Mouse (Mus musculus) limb, embryonic 14.5 days (tissue): ENCODE results near the gene App. TPM values are rescaled to one million over a fixed set of nuclear protein-coding genes. Genes with fewer than 3 reads are reported as not detected.
A peak's percentile ranks its signal among the peaks of the same experiment; 100 is the strongest.

Experiments used
- ATAC-seq: fragments of 200-750 bp; cut with Nextera tagmentation; 2 replicates; pipeline ENCODE4 v1.8.0; 2017; ENCODE audit warnings: low read depth, moderate number of reproducible peaks, moderate TSS enrichment; ENCODE audit not compliant: low FRiP score
- DNase-seq: peaks from one replicate; pipeline ENCODE4 v3.0.0-alpha.2; 2015; ENCODE audit warnings: low spot score
- H3K27ac ChIP-seq: fragments of 300-500 bp; sonication (generic); replicated peaks from 2 replicates; pipeline ENCODE4 v1.5.1; 2014; ENCODE audit warnings: low read depth, mild to moderate bottlenecking, low read length, moderate library complexity, mixed read lengths
- H3K27me3 ChIP-seq: fragments of 300-500 bp; sonication (generic); 2 replicates; pipeline ENCODE4 v1.6.1; 2014; ENCODE audit warnings: low read length, mixed read lengths; ENCODE audit not compliant: control insufficient read depth, insufficient read depth
- H3K36me3 ChIP-seq: fragments of 300-500 bp; sonication (generic); 2 replicates; pipeline ENCODE4 v1.6.1; 2014; ENCODE audit warnings: mild to moderate bottlenecking, low read length, moderate library complexity, mixed read lengths; ENCODE audit not compliant: control insufficient read depth, insufficient read depth
- H3K4me1 ChIP-seq: fragments of 300-500 bp; sonication (generic); 2 replicates; pipeline ENCODE4 v1.6.1; 2014; ENCODE audit warnings: antibody characterized with exemption, low read length, mixed read lengths; ENCODE audit not compliant: control insufficient read depth, insufficient read depth
- H3K4me2 ChIP-seq: fragments of 300-500 bp; sonication (generic); replicated peaks from 2 replicates; pipeline ENCODE4 v1.6.1; 2014; ENCODE audit warnings: low read depth, mild to moderate bottlenecking, low read length, moderate library complexity; ENCODE audit not compliant: severe bottlenecking
- H3K4me3 ChIP-seq: fragments of 300-500 bp; sonication (generic); replicated peaks from 2 replicates; pipeline ENCODE4 v1.5.1; 2014; ENCODE audit warnings: low read length
- H3K9ac ChIP-seq: fragments of 300-500 bp; sonication (generic); 2 replicates; pipeline ENCODE4 v1.6.1; 2014; ENCODE audit warnings: mild to moderate bottlenecking, low read depth, low read length, moderate library complexity; ENCODE audit not compliant: severe bottlenecking
- H3K9me3 ChIP-seq: fragments of 300-500 bp; sonication (generic); 2 replicates; pipeline ENCODE4 v1.6.1; 2016; ENCODE audit warnings: low read length; ENCODE audit not compliant: control insufficient read depth
- POLR2A ChIP-seq: fragments of 200-500 bp; IDR thresholded peaks from 2 replicates; pipeline ENCODE4 v1.8.0; 2012; ENCODE audit warnings: inconsistent platforms, mild to moderate bottlenecking, moderate library complexity, borderline replicate concordance; ENCODE audit not compliant: insufficient read depth, insufficient read length; ENCODE audit errors: extremely low read depth
- WGBS: fragments of 180-500 bp; shearing (Covaris S2); extraction: QIAGEN DNeasy Blood & Tissue Kit; methylation state at CpG from one replicate; pipeline ENCODE4 v1.1.7; 2014; 5-methylcytosine and 5-hydroxymethylcytosine counted together
- polyA plus RNA-seq, 2 experiments: library from polyadenylated mRNA; depleted of rRNA in 1 of 2; stranded (reverse) in 1 of 2; unstranded in 1 of 2; fragments of >200 nt; fragmentation: Nextera tagmentation in 1 of 2; extraction: Ambion mirVana in 1 of 2; gene quantifications; 2 replicates each; pipeline versions ENCODE4 v1.2.1 to v1.2.3; 2012 to 2014

Gene App
- polyA plus RNA-seq (2012; rRNA removed): 307 and 326 TPM in 2 replicates
- 206 and 221 TPM in 2 replicates for polyA plus RNA-seq (2014; fragmentation: Nextera tagmentation; extraction: Ambion mirVana)

DNA sequence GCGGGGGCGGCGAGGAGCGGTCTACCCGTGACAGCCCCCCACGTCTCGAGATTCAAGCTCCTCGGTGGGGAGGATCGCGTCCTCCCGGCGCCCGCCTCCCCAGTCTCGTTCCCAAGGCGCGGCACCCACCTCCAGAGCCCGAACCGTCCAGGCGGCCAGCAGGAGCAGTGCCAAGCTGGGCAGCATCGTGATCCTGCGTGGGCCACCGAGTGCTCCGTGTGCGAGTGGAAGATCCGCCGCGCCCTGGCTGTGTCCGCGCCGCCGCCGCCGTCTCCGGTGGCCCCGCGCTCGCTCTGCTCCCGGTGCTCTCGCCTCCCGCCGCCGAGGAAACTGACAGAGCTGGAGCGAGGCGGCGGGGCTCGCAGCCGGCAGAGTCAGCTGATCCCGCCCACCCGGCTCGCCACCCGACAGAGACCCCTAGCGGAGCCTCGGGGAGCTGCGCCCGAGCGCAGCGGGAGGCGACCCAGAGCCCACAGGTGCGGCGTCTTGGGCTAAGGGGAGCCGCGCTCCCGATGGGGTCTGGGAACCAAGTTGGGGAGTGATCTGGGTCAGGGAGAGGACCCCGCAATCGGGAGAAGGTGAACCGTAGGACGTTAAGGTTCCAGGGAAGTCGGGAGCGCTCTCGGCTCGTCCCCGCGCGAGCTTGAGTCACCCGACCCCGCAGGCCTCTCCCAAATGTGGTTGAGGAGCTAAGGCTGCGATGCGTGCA lies at the start of gene App:
App (minus strand) TSS at position 394 of the 709 bp plus-strand sequence.
- Histone ChIP-seq H3K4me1 (peaks cover 17% of the 10 kb centered on the region), H3K27ac (peak within 1 kb of the TSS; percentile 89), H3K9ac (peak within 1 kb of the TSS; percentile 92), H3K4me3 (peak within 1 kb of the TSS; percentile 95), H3K4me2 (peak within 1 kb of the TSS; percentile 74), H3K36me3 (0 out of 2 replicates have a peak, but pooled peaks cover 5% of the 10 kb centered on the region), H3K9me3 (no peaks in the 10 kb centered on the region), H3K27me3 (no peaks in the 10 kb centered on the region)
- peak; percentile 88 for DNase-seq
- under 1% methylated on average over 54 of the region's 78 CpGs for WGBS
- 0 out of 2 replicates have a peak, but pooled peaks have one; percentile 53 for TF ChIP-seq POLR2A
- ATAC-seq: peak; percentile 81

DNA sequence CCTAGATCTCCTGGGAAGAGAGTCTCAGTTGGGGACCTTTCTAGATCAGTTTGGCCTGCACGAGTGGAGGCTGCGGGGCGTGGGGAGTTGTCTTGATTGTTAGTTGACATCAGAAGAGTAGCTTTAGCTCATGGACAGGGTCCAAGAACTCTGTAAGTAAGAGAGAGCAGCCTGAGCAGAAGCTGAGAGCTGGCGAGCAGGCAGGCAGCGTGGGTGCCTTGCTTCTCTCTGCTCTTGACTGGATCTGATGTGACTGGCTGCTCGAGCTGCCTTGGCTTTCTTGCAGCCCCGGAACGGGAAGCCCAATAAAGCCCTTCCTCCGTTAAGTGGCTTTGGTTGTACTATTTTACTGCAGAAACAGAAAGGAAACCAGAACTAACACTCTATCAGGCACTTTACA lies 42.3 kb upstream of the App start:
- Histone ChIP-seq H3K27ac (no peak overlapping the region), H3K4me2 (0 out of 2 replicates have a peak overlapping the region, but pooled peaks have one; percentile 3), H3K4me1 (peaks cover 4% of the 10 kb centered on the region; the same call in 1 of the 2 replicates), H3K9me3 (no peaks in the 10 kb centered on the region), H3K4me3 (no peak overlapping the region), H3K9ac (no peak overlapping the region), H3K36me3 (no peaks in the 10 kb centered on the region), H3K27me3 (no peaks in the 10 kb centered on the region)
- ATAC-seq (no peak), DNase-seq (no peak)
- 53% methylated on average over 9 of the region's 9 CpGs for WGBS
- no peak for TF ChIP-seq POLR2A

DNA sequence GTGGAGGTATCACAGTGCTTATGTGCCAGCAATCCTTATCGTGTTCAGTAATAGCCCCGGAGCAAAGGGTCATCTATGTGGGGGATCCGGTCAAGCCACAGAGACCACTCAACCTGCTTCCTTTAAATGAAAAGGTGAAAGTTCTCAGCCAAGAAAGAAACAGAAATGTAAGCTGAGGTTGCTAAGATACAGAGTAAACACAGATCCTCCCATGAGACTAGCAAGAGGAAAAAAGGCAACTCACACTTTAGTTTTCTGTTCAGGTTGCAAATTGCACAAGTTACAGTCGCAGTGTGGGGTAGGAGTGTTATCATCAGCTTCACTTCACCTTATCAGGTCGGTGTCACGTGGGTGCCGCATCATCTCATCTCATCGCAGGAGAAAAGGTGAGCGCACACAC lies 41.6 kb upstream of the App start:
- Histone ChIP-seq H3K9ac (no peak overlapping the region), H3K4me1 (peaks cover 4% of the 10 kb centered on the region; the same call in 1 of the 2 replicates), H3K4me2 (no peak overlapping the region), H3K9me3 (no peaks in the 10 kb centered on the region), H3K4me3 (no peak overlapping the region), H3K36me3 (no peaks in the 10 kb centered on the region), H3K27me3 (no peaks in the 10 kb centered on the region), H3K27ac (no peak overlapping the region)
- no peak for ATAC-seq
- no peak for DNase-seq
- no peak for TF ChIP-seq POLR2A
- 83% methylated on average over 9 of the region's 9 CpGs for WGBS

DNA sequence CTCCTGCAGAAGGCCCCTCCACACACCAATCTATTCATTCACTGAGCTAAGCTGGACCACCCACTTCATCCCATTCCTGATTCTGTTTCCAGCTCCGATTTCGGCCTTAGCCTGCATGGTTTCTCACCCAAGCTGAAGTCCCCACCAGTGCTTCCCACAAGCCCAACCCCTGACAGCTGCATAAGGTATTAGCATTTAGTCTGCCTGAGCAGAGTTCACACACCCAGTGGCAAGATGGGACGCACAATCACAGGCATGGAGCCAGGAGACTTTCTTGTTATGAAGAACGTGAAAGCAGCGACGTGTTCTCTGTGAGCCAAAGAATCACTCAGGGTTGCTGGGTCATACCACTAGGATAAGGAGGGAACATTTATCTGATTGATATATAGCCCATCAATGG lies 22.1 kb upstream of the App start:
- no peak for TF ChIP-seq POLR2A
- no peaks in the 10 kb centered on the region for H3K9me3 ChIP-seq
- ATAC-seq (peak; percentile 62; the same call in 1 of the 2 replicates), DNase-seq (no peak)
- WGBS: 69% methylated on average over 6 of the region's 6 CpGs
- no peaks in the 10 kb centered on the region for H3K4me1 ChIP-seq
- H3K27ac ChIP-seq: no peak overlapping the region
- H3K27me3 ChIP-seq: no peaks in the 10 kb centered on the region
- H3K36me3 ChIP-seq: no peaks in the 10 kb centered on the region
- H3K4me3 ChIP-seq: no peak overlapping the region
- no peak overlapping the region for H3K9ac ChIP-seq
- no peak overlapping the region for H3K4me2 ChIP-seq

DNA sequence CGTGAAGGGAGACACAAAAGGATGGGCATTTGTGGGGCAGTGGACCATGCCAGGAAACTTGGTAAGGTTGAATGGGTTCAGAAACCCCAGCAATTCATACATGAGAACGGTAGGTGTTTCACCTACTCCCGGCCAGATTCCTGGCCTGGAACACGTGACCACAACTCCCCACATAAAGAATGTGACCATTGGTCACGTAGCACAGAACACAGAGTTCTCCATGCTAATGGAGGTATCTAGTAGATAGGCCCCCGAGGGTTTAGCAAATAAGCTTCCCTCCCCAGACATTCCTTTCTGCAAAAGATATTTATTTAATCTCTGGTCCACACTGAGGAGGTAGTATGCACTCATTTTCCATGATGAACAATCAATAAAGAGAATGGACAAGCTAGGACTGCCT lies 21.6 kb upstream of the App start:
- H3K4me2 ChIP-seq: no peak overlapping the region
- H3K4me3 ChIP-seq: no peak overlapping the region
- H3K27me3 ChIP-seq: no peaks in the 10 kb centered on the region
- ATAC-seq (no peak), DNase-seq (no peak)
- no peak for TF ChIP-seq POLR2A
- no peaks in the 10 kb centered on the region for H3K9me3 ChIP-seq
- no peaks in the 10 kb centered on the region for H3K36me3 ChIP-seq
- H3K9ac ChIP-seq: no peak overlapping the region
- H3K27ac ChIP-seq: no peak overlapping the region
- WGBS: 85% methylated on average over 6 of the region's 6 CpGs
- H3K4me1 ChIP-seq: no peaks in the 10 kb centered on the region
